ENCODE assay signal across 10 mouse cellular contexts in the genomic region with DNA sequence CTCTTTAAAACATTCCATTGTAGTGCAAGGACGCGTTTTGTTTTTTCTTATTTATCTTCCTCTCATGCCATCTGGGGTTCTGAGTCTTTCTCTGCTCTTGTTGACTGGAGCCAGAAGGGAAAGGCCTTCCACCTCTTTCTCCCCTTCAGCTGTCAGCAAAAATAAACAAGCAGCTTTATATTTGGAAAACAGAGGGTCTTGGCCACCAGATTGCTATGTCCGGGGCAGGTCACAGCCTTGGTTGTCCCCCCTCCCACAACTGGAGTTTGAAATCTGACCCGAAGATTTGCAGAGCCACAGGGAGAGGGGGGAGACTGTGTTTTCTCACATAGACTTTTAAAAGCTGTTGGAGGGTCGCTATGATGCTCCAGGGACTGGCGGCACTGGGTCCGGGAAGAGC.
A peak's percentile ranks its signal among the peaks of the same experiment; 100 is the strongest.
DNase-seq lines count a peak whose midpoint lies in the region; ATAC-seq and TF ChIP-seq lines count a peak whose summit lies in the region.
"Had no signal": no experiment of that assay in that cellular context is flagged by ENCODE, and none has a peak within 500 bp of the region (broad histone marks: within the 10 kb centered on the region; RNA-seq: fewer than 3 reads in every experiment).

No protein-coding gene starts in this region.

- no peak for TF ChIP-seq EP300 in lung, postnatal 0 days (IDR thresholded peaks at IDR 0.05)

- ATAC-seq in lung, postnatal 0 days, result no peak
- no peak for ATAC-seq in liver, embryonic 11.5 days (replicated peaks; ENCODE audit: low FRiP score)

- TF ChIP-seq CTCF in cerebellum, adult 2 months (IDR thresholded peaks at IDR 0.05; ENCODE audit: borderline replicate concordance, insufficient read depth, low read depth, low read length), result no peak
- no peak for TF ChIP-seq CTCF in lung, postnatal 0 days (IDR thresholded peaks at IDR 0.05)

- H3K27ac ChIP-seq in cerebellum, adult 2 months (ENCODE audit: insufficient read depth, low read length), result peak overlapping the region; percentile 22; the same call in 1 of the 2 replicates
- H3K27ac ChIP-seq in lung, postnatal 0 days (ENCODE audit: low read length), result peak overlapping the region; percentile 38; the same call in 1 of the 2 replicates
- H3K27ac ChIP-seq in midbrain, embryonic 10.5 days (replicated peaks), result peak overlapping the region; percentile 80
- no peak overlapping the region for H3K27ac ChIP-seq in liver, embryonic 11.5 days (ENCODE audit: low read depth, low read length)

- H3K4me2 ChIP-seq in lung, postnatal 0 days (replicated peaks; ENCODE audit: low read depth, low read length), result no peak overlapping the region
- no peak overlapping the region for H3K4me2 ChIP-seq in liver, embryonic 11.5 days

- no peak for TF ChIP-seq POLR2A in cerebellum, adult 2 months (IDR thresholded peaks at IDR 0.05; ENCODE audit: borderline replicate concordance, insufficient read depth, low read length)

- peaks cover 49% of the 10 kb centered on the region for H3K4me1 ChIP-seq in cerebellum, adult 2 months (ENCODE audit: control insufficient read depth, insufficient read depth, low read length)
- peaks cover 20% of the 10 kb centered on the region for H3K4me1 ChIP-seq in lung, postnatal 0 days (ENCODE audit: insufficient read depth, low read depth, low read length)
- peaks cover 81% of the 10 kb centered on the region for H3K4me1 ChIP-seq in midbrain, embryonic 10.5 days
- H3K4me1 ChIP-seq in liver, embryonic 11.5 days (replicated peaks; ENCODE audit: control insufficient read depth, insufficient read depth, low read length), result peaks cover 46% of the 10 kb centered on the region

- 25% methylated on average over 7 of the region's 7 CpGs for WGBS in cerebellum, adult 2 months
- 16% methylated on average over 7 of the region's 7 CpGs for WGBS in lung, postnatal 0 days
- 10% methylated on average over 7 of the region's 7 CpGs for WGBS in midbrain, embryonic 10.5 days
- 42% methylated on average over 7 of the region's 7 CpGs for WGBS in liver, embryonic 11.5 days

- H3K36me3 ChIP-seq in lung, postnatal 0 days (ENCODE audit: insufficient read depth, low read length), result no peaks in the 10 kb centered on the region
- peaks cover 64% of the 10 kb centered on the region for H3K36me3 ChIP-seq in midbrain, embryonic 10.5 days
- H3K36me3 ChIP-seq in liver, embryonic 11.5 days (ENCODE audit: control insufficient read depth, insufficient read depth, low read length), result peaks cover 5% of the 10 kb centered on the region; the same call in 1 of the 2 replicates

- no peak for DNase-seq in cerebellum, adult 2 months
- DNase-seq in cerebellum, postnatal 36 days, result no peak
- DNase-seq in lung, postnatal 0 days (ENCODE audit: low spot score), result no peak
- no peak for DNase-seq in lung, postnatal 36 days
- no peak for DNase-seq in midbrain, embryonic 10.5 days (ENCODE audit: low spot score)
- no peak for DNase-seq in layer of hippocampus, postnatal 25 days (ENCODE audit: extremely low spot score in 1 of 2, low spot score in 1 of 2)
- DNase-seq in liver, embryonic 11.5 days (ENCODE audit: low spot score), result no peak
- no peak for DNase-seq in urinary bladder, postnatal 36 days (ENCODE audit: low spot score in 2 of 2)
- DNase-seq: kidney, adult 8-10 months had no signal

- no peak overlapping the region for H3K4me3 ChIP-seq in cerebellum, adult 2 months (replicated peaks; ENCODE audit: insufficient read depth, low read depth, low read length)
- no peak overlapping the region for H3K4me3 ChIP-seq in lung, postnatal 0 days (ENCODE audit: low read depth, low read length)
- peak overlapping the region; percentile 11 for H3K4me3 ChIP-seq in midbrain, embryonic 10.5 days
- H3K4me3 ChIP-seq in liver, embryonic 11.5 days (ENCODE audit: low read depth, low read length), result no peak overlapping the region
- H3K4me3 ChIP-seq: myocyte had no signal

- H3K9ac ChIP-seq in lung, postnatal 0 days (replicated peaks; ENCODE audit: low read depth), result no peak overlapping the region
- no peak overlapping the region for H3K9ac ChIP-seq in liver, embryonic 11.5 days (ENCODE audit: low read depth, low read length)

- no peaks in the 10 kb centered on the region for H3K27me3 ChIP-seq in cerebellum, adult 2 months (ENCODE audit: control insufficient read depth, insufficient read depth, low read length)
- H3K27me3 ChIP-seq in lung, postnatal 0 days (replicated peaks; ENCODE audit: insufficient read depth, low read length), result no peaks in the 10 kb centered on the region
- H3K27me3 ChIP-seq in midbrain, embryonic 10.5 days (ENCODE audit: low read depth, poor library complexity, severe bottlenecking), result no peaks in the 10 kb centered on the region
- H3K27me3 ChIP-seq in liver, embryonic 11.5 days (replicated peaks; ENCODE audit: control insufficient read depth, insufficient read depth, low read length), result no peaks in the 10 kb centered on the region

- H3K9me3 ChIP-seq in lung, postnatal 0 days (ENCODE audit: low read length), result no peaks in the 10 kb centered on the region
- H3K9me3 ChIP-seq in midbrain, embryonic 10.5 days (replicated peaks), result no peaks in the 10 kb centered on the region
- H3K9me3 ChIP-seq in liver, embryonic 11.5 days (ENCODE audit: control insufficient read depth, low read length), result no peaks in the 10 kb centered on the region
